Mouse (Mus musculus) midbrain, embryonic 15.5 days (tissue): ENCODE measurements around the gene Plekha7. TPM values are rescaled to one million over a fixed set of nuclear protein-coding genes. Genes with fewer than 3 reads are reported as not detected.

Experiments used
- ATAC-seq: fragments of 200-750 bp; cut with Nextera tagmentation; replicated peaks from 2 replicates; pipeline ENCODE4 v1.8.0; 2017; ENCODE audit warnings: moderate TSS enrichment
- H3K27ac ChIP-seq: fragments of 300-500 bp; sonication (generic); 2 replicates; pipeline ENCODE4 v1.5.1; 2015; ENCODE audit warnings: mild to moderate bottlenecking, inconsistent platforms
- H3K27me3 ChIP-seq: fragments of 300-500 bp; sonication (generic); replicated peaks from 2 replicates; pipeline ENCODE4 v1.6.1; 2015; ENCODE audit warnings: inconsistent platforms
- H3K36me3 ChIP-seq: fragments of 300-500 bp; sonication (generic); replicated peaks from 2 replicates; pipeline ENCODE4 v1.6.1; 2015; ENCODE audit warnings: inconsistent platforms
- H3K4me1 ChIP-seq: fragments of 300-500 bp; sonication (generic); 2 replicates; pipeline ENCODE4 v1.6.1; 2015; ENCODE audit warnings: inconsistent platforms
- H3K4me2 ChIP-seq: fragments of 300-500 bp; sonication (generic); 2 replicates; pipeline ENCODE4 v1.6.1; 2015; ENCODE audit warnings: inconsistent platforms, mild to moderate bottlenecking, moderate library complexity
- H3K4me3 ChIP-seq: fragments of 300-500 bp; sonication (generic); 2 replicates; pipeline ENCODE4 v1.5.1; 2015; ENCODE audit warnings: mild to moderate bottlenecking, inconsistent platforms
- H3K9ac ChIP-seq: fragments of 300-500 bp; sonication (generic); 2 replicates; pipeline ENCODE4 v1.6.1; 2015; ENCODE audit warnings: mild to moderate bottlenecking, inconsistent platforms
- H3K9me3 ChIP-seq: fragments of 300-500 bp; sonication (generic); 2 replicates; pipeline ENCODE4 v1.6.1; 2016; ENCODE audit warnings: inconsistent platforms
- WGBS: fragments of 180-500 bp; shearing (Covaris S2); methylation state at CpG from one replicate; pipeline ENCODE4 v1.1.7; 2015; ENCODE audit warnings: mixed read lengths; 5-methylcytosine and 5-hydroxymethylcytosine counted together
- polyA plus RNA-seq: library from polyadenylated mRNA; unstranded; fragments of >200 nt; fragmentation: Nextera tagmentation; extraction: Ambion mirVana; gene quantifications from 2 replicates; pipeline ENCODE4 v1.2.1, GENCODE M21; 2015

Gene Plekha7
- 11.1 and 12.2 TPM in 2 replicates for polyA plus RNA-seq

- H3K4me1 ChIP-seq, result peaks cover 19% of the 10 kb centered on the region
- peak within 1 kb of the TSS; percentile 62 for H3K27ac ChIP-seq
- peaks cover 11% of the 10 kb centered on the region; the same call in 1 of the 2 replicates for H3K27me3 ChIP-seq
- ATAC-seq, result peak; percentile 61
- peak within 1 kb of the TSS; percentile 31 for H3K9ac ChIP-seq
- no peaks in the 10 kb centered on the region for H3K36me3 ChIP-seq
- WGBS, result under 1% methylated on average over 63 of the region's 65 CpGs
- peak within 1 kb of the TSS; percentile 64 for H3K4me3 ChIP-seq
- no peaks in the 10 kb centered on the region for H3K9me3 ChIP-seq
- peak within 1 kb of the TSS; percentile 98 for H3K4me2 ChIP-seq
Measured at GRCm38 (mm10) chr7:116307871-116308631, at the start of gene Plekha7. Gene Plekha7, minus strand, starts transcription at chr7:116308376.

GRCm38 (mm10) chr7:116336226-116336625 is 28.1 kb upstream of the Plekha7 start:
- Histone ChIP-seq H3K4me3 (no peak overlapping the region), H3K27ac (no peak overlapping the region), H3K36me3 (peaks cover 15% of the 10 kb centered on the region; the same call in 1 of the 2 replicates), H3K9me3 (no peaks in the 10 kb centered on the region), H3K9ac (no peak overlapping the region), H3K27me3 (no peaks in the 10 kb centered on the region), H3K4me2 (no peak overlapping the region), H3K4me1 (peaks cover 28% of the 10 kb centered on the region)
- 86% methylated on average over 1 of the region's 1 CpGs for WGBS
- ATAC-seq, result no peak

GRCm38 (mm10) chr7:116335133-116335532 is 27.0 kb upstream of the Plekha7 start:
- ATAC-seq, result no peak
- H3K4me3 ChIP-seq, result no peak overlapping the region
- no peak overlapping the region for H3K27ac ChIP-seq
- no peaks in the 10 kb centered on the region for H3K9me3 ChIP-seq
- WGBS, result 83% methylated on average over 6 of the region's 6 CpGs
- H3K27me3 ChIP-seq, result no peaks in the 10 kb centered on the region
- peaks cover 28% of the 10 kb centered on the region for H3K4me1 ChIP-seq
- H3K36me3 ChIP-seq, result peaks cover 21% of the 10 kb centered on the region
- no peak overlapping the region for H3K9ac ChIP-seq
- H3K4me2 ChIP-seq, result peak overlapping the region; percentile 67

- peak overlapping the region; percentile 92 for H3K27ac ChIP-seq
- WGBS, result 26% methylated on average over 8 of the region's 8 CpGs
- ATAC-seq, result no peak
- H3K36me3 ChIP-seq, result peaks cover 26% of the 10 kb centered on the region
- H3K9me3 ChIP-seq, result no peaks in the 10 kb centered on the region
- peak overlapping the region; percentile 96 for H3K4me3 ChIP-seq
- H3K4me2 ChIP-seq, result peak overlapping the region; percentile 67
- peaks cover 28% of the 10 kb centered on the region for H3K4me1 ChIP-seq
- H3K27me3 ChIP-seq, result no peaks in the 10 kb centered on the region
- peak overlapping the region; percentile 97 for H3K9ac ChIP-seq
Measured at GRCm38 (mm10) chr7:116334669-116335038, 26.5 kb upstream of the Plekha7 start.

- Histone ChIP-seq H3K4me2 (peak within 1 kb of the TSS; percentile 67), H3K4me3 (peak within 1 kb of the TSS; percentile 96), H3K9me3 (no peaks in the 10 kb centered on the region), H3K36me3 (peaks cover 27% of the 10 kb centered on the region), H3K27ac (peak within 1 kb of the TSS; percentile 92), H3K4me1 (peaks cover 28% of the 10 kb centered on the region), H3K9ac (peak within 1 kb of the TSS; percentile 97), H3K27me3 (no peaks in the 10 kb centered on the region)
- peak; percentile 100 for ATAC-seq
- under 1% methylated on average over 78 of the region's 78 CpGs for WGBS
Measured at GRCm38 (mm10) chr7:116333713-116334668, 25.8 kb upstream of the Plekha7 start, which contains the start of gene Rps13. Gene Rps13, minus strand, starts transcription at chr7:116334195.

- no peak for ATAC-seq
- H3K27me3 ChIP-seq, result no peaks in the 10 kb centered on the region
- H3K9ac ChIP-seq, result no peak overlapping the region
- no peak overlapping the region for H3K4me3 ChIP-seq
- no peaks in the 10 kb centered on the region for H3K9me3 ChIP-seq
- H3K4me2 ChIP-seq, result no peak overlapping the region
- no peak overlapping the region for H3K27ac ChIP-seq
- H3K4me1 ChIP-seq, result peaks cover 28% of the 10 kb centered on the region
- peaks cover 27% of the 10 kb centered on the region for H3K36me3 ChIP-seq
- 93% methylated on average over 2 of the region's 2 CpGs for WGBS
Measured at GRCm38 (mm10) chr7:116331246-116331645, 23.1 kb upstream of the Plekha7 start.

- H3K36me3 ChIP-seq, result peaks cover 27% of the 10 kb centered on the region
Measured at GRCm38 (mm10) chr7:116329858-116330257, 21.7 kb upstream of the Plekha7 start.

GRCm38 (mm10) chr7:116328777-116329176 is 20.6 kb upstream of the Plekha7 start:
- no peak overlapping the region for H3K4me3 ChIP-seq
- WGBS, result 84% methylated on average over 7 of the region's 7 CpGs

More at GRCm38 (mm10) chr7:116329858-116330257, 21.7 kb upstream of the Plekha7 start:
- Histone ChIP-seq H3K9me3 (no peaks in the 10 kb centered on the region), H3K4me1 (peaks cover 26% of the 10 kb centered on the region), H3K27me3 (no peaks in the 10 kb centered on the region), H3K27ac (no peak overlapping the region), H3K4me3 (no peak overlapping the region), H3K9ac (no peak overlapping the region), H3K4me2 (no peak overlapping the region)
- no peak for ATAC-seq
- WGBS, result 90% methylated on average over 4 of the region's 4 CpGs

GRCm38 (mm10) chr7:116327901-116328300 is 19.7 kb upstream of the Plekha7 start:
- no peak for ATAC-seq
- H3K36me3 ChIP-seq, result peaks cover 27% of the 10 kb centered on the region
- 94% methylated on average over 5 of the region's 5 CpGs for WGBS

More at GRCm38 (mm10) chr7:116328777-116329176, 20.6 kb upstream of the Plekha7 start:
- Histone ChIP-seq H3K27me3 (no peaks in the 10 kb centered on the region), H3K9ac (no peak overlapping the region), H3K4me2 (no peak overlapping the region), H3K9me3 (no peaks in the 10 kb centered on the region), H3K4me1 (peaks cover 21% of the 10 kb centered on the region), H3K27ac (no peak overlapping the region), H3K36me3 (peaks cover 27% of the 10 kb centered on the region)
- no peak for ATAC-seq

GRCm38 (mm10) chr7:116323331-116323964 is 15.3 kb upstream of the Plekha7 start:
- Histone ChIP-seq H3K36me3 (no peaks in the 10 kb centered on the region), H3K4me2 (no peak overlapping the region), H3K4me3 (no peak overlapping the region), H3K27ac (no peak overlapping the region), H3K9ac (no peak overlapping the region), H3K4me1 (no peaks in the 10 kb centered on the region), H3K9me3 (no peaks in the 10 kb centered on the region), H3K27me3 (no peaks in the 10 kb centered on the region)
- 31% methylated on average over 10 of the region's 10 CpGs for WGBS
- peak; percentile 69; the same call in 1 of the 2 replicates for ATAC-seq

More at GRCm38 (mm10) chr7:116327901-116328300, 19.7 kb upstream of the Plekha7 start:
- H3K27ac ChIP-seq, result no peak overlapping the region
- no peaks in the 10 kb centered on the region for H3K27me3 ChIP-seq
- H3K9me3 ChIP-seq, result no peaks in the 10 kb centered on the region
- H3K4me1 ChIP-seq, result peaks cover 16% of the 10 kb centered on the region
- H3K4me2 ChIP-seq, result no peak overlapping the region
- no peak overlapping the region for H3K9ac ChIP-seq
- no peak overlapping the region for H3K4me3 ChIP-seq

- 22% methylated on average over 9 of the region's 9 CpGs for WGBS
- Histone ChIP-seq H3K4me3 (no peak overlapping the region), H3K4me2 (no peak overlapping the region), H3K27me3 (peaks cover 11% of the 10 kb centered on the region; the same call in 1 of the 2 replicates), H3K27ac (no peak overlapping the region), H3K4me1 (peaks cover 19% of the 10 kb centered on the region), H3K9ac (no peak overlapping the region), H3K36me3 (no peaks in the 10 kb centered on the region), H3K9me3 (no peaks in the 10 kb centered on the region)
- no peak for ATAC-seq
Measured at GRCm38 (mm10) chr7:116309456-116309855, 1.3 kb upstream of the Plekha7 start.
